Mouse (Mus musculus) heart, embryonic 16.5 days (tissue): ENCODE measurements around the gene Fthl17a. TPM values are rescaled to one million over a fixed set of nuclear protein-coding genes. Genes with fewer than 3 reads are reported as not detected.

Experiments used
- ATAC-seq: fragments of 200-750 bp; cut with Nextera tagmentation; replicated peaks from 2 replicates; pipeline ENCODE4 v1.8.0; 2017; ENCODE audit warnings: moderate number of reproducible peaks; ENCODE audit not compliant: insufficient read depth, low FRiP score; ENCODE audit errors: extremely low read depth
- H3K27ac ChIP-seq: fragments of 300-500 bp; sonication (generic); 2 replicates; pipeline ENCODE4 v1.5.1; 2014; ENCODE audit warnings: mild to moderate bottlenecking, low read length, control low read depth, moderate library complexity
- H3K27me3 ChIP-seq: fragments of 300-500 bp; sonication (generic); 2 replicates; pipeline ENCODE4 v1.6.1; 2014; ENCODE audit warnings: low read length, mixed read lengths; ENCODE audit not compliant: control insufficient read depth, insufficient read depth
- H3K36me3 ChIP-seq: fragments of 300-500 bp; sonication (generic); 2 replicates; pipeline ENCODE4 v1.6.1; 2014; ENCODE audit not compliant: control insufficient read depth, insufficient read depth
- H3K4me1 ChIP-seq: fragments of 300-500 bp; sonication (generic); 2 replicates; pipeline ENCODE4 v1.6.1; 2014; ENCODE audit warnings: low read length, mixed read lengths; ENCODE audit not compliant: control insufficient read depth, insufficient read depth
- H3K4me2 ChIP-seq: fragments of 300-500 bp; sonication (generic); 2 replicates; pipeline ENCODE4 v1.6.1; 2014; ENCODE audit warnings: low read depth, mild to moderate bottlenecking, control low read depth, low read length
- H3K4me3 ChIP-seq: fragments of 300-500 bp; sonication (generic); 2 replicates; pipeline ENCODE4 v1.5.1; 2014; ENCODE audit warnings: mild to moderate bottlenecking, control low read depth, low read length
- H3K9ac ChIP-seq: fragments of 300-500 bp; sonication (generic); 2 replicates; pipeline ENCODE4 v1.6.1; 2014; ENCODE audit warnings: low read length, control low read depth
- H3K9me3 ChIP-seq: fragments of 300-500 bp; sonication (generic); replicated peaks from 2 replicates; pipeline ENCODE4 v1.6.1; 2016; ENCODE audit warnings: low read length; ENCODE audit not compliant: control insufficient read depth
- WGBS: fragments of 180-500 bp; shearing (Covaris S2); extraction: QIAGEN DNeasy Blood & Tissue Kit; methylation state at CpG from one replicate; pipeline ENCODE4 v1.1.7; 2014; 5-methylcytosine and 5-hydroxymethylcytosine counted together
- polyA plus RNA-seq: library from polyadenylated mRNA; unstranded; fragments of >200 nt; fragmentation: Nextera tagmentation; extraction: Ambion mirVana; gene quantifications from 2 replicates; pipeline ENCODE4 v1.2.1, GENCODE M21; 2015

Gene Fthl17a
- polyA plus RNA-seq, 1 experiment from 2014 or later, result not detected

DNA sequence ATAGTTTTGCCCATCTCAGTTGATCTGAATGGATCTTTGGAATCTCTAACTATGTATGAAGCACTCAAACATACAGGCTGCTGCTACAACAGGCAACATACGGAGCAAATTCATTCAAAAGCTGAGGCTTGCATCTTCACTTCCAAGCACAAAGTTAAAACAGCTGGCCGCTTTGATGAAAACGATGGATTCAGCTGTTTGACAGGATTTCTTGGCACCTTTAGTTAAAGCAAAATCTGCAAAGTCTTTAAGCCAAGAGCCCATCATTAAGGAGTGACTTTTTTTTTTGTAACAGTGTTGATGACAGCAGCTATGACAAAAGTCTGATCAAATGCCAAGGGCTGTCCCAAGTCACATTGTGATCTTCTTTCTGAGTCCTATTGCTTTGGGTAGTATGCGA is 69.1 kb downstream of the Fthl17a start:
- Histone ChIP-seq H3K9me3 (no peaks in the 10 kb centered on the region), H3K27ac (no peak overlapping the region), H3K4me3 (no peak overlapping the region), H3K4me1 (0 out of 2 replicates have a peak, but pooled peaks cover 2% of the 10 kb centered on the region), H3K9ac (no peak overlapping the region), H3K27me3 (no peaks in the 10 kb centered on the region), H3K36me3 (no peaks in the 10 kb centered on the region), H3K4me2 (no peak overlapping the region)
- ATAC-seq, result no peak
- WGBS, result 72% methylated on average over 4 of the region's 4 CpGs

DNA sequence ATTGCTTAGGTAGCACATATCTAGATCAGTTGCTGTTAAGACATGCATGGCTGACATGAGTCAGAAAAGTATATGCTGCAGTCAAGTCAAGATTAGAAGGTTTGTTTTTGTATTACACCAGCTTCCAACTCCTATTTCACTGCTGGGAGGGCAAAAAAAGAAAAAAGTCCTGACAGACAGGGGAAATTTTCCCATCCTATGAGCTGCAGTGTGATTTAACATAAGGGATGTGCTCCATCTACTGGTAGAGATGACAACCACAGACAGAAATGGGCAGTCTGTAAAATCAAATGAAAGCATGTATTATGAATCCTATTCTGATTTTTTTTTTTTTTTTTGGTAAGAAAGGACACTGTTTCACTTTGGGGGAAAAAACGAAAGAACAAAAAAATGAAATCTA is 69.7 kb downstream of the Fthl17a start:
- no peaks in the 10 kb centered on the region for H3K9me3 ChIP-seq
- H3K27ac ChIP-seq, result no peak overlapping the region
- no peak for ATAC-seq
- WGBS, result 15% methylated on average over 1 of the region's 1 CpGs
- H3K4me2 ChIP-seq, result no peak overlapping the region
- 0 out of 2 replicates have a peak, but pooled peaks cover 2% of the 10 kb centered on the region for H3K4me1 ChIP-seq
- H3K27me3 ChIP-seq, result no peaks in the 10 kb centered on the region
- no peak overlapping the region for H3K9ac ChIP-seq
- H3K4me3 ChIP-seq, result no peak overlapping the region
- no peaks in the 10 kb centered on the region for H3K36me3 ChIP-seq
